Mouse (Mus musculus) liver, postnatal 0 days (tissue): Measurements from ENCODE around the gene Srebf2.

Experiments
- CTCF ChIP-seq: sonication (generic); IDR thresholded peaks from 2 replicates; pipeline ENCODE4 v1.5.1; 2016; ENCODE audit warnings: antibody characterized with exemption, low read depth
- EP300 ChIP-seq: IDR thresholded peaks from 2 replicates; pipeline ENCODE4 v1.6.1; 2016; ENCODE audit warnings: antibody characterized with exemption, low read depth, mild to moderate bottlenecking

- no peak for TF ChIP-seq CTCF
- no peak for TF ChIP-seq EP300
Measured at GRCm38 (mm10) chr15:82208307-82208706, 61.3 kb downstream of the Srebf2 start.
